Mouse (Mus musculus) right cerebral cortex, postnatal 4 days (tissue): ENCODE data around the gene Mrps35.

Source experiments
- DNase-seq: peaks from one replicate; pipeline ENCODE4 v3.0.0-alpha.2; 2022

The Mrps35 gene

DNA sequence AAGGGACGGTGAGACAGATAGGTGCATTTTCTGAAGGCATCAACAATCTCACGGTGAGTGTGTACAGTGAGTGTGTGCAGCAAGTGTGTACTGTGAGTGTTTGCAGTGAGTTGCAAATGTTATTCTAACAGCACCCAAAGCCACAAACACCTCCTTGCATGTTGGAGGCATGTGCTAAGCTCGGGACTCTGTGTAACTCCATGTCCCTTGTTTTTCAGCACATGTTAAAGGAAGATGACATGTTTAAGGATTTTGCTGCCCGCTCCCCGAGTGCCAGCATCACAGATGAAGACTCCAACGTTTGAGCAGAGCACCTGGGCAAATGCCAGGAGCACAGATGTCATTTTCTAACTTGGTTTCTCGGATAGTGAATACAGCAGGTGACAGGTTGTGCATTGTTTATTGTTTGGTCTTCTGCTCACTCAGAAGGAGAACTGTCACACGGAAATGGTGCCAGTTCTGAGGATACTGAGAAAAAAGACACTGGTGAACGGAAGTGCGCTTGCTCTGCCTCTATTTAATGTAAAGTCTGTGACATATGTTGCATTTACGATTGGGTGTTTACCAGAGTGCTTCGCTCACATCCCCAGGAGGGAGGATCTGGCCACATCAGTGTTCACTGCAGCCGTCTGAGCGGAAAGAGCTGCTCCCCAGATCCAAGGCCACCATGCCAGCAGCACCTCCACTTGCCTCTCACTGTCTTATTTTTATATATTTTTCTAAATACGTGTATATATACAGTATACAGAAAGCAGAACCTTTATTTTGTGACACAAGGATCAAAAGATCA lies 12.3 kb upstream of the Mrps35 start:
- DNase-seq: no peak

DNA sequence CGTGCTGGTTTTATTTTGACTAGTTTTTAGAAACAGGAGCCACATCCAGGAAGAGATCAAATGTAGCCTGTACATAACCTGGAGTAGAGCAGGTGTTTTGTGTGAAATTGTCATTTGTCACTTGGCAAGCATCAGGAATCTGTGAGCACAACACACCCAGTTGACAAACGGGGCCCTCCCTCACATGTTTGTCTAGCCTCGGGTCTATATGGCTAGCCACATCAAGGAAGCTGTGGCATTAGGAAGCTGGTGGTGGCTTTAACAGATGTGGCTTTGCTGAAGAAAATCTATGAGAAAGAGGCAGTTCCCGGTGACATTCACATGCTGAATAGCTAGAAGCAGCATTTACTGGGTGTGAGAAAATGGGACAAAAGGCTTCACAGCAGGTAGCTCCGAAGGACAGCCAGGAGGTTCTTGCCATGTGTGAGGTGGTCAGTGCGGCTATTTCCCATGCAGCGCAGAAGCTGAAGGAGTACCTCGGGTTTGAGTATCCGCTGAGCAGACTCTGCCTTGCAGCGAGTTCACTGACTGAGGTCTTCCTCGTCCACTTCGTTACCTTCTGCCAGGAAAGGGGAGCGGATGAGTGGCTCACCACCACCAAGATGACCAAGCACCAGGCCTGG lies 10.2 kb upstream of the Mrps35 start, which contains the start of gene Rep15:
Rep15 (plus strand) TSS at position 282 of the 623 bp plus-strand sequence.
- DNase-seq: no peak

DNA sequence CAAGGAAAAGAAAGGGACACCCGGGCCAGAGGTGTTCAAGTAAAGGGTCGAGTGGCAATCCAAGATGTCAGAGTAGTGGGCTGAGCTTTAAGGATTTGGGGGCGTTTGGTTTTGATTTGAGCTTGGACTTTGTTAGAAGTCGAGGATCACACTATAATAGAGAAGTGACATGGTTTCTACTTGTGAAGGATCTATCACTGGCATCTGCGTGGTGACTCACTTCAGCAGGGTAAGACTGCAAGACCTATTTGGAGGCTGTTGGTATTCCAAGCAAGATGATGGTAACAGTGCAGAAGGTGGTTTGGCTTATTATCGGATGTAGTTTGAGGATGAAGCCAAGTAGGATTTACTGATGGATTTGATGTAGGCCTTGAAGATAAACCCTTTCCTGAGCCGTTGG lies 1.1 kb downstream of the Mrps35 start:
- DNase-seq: no peak

DNA sequence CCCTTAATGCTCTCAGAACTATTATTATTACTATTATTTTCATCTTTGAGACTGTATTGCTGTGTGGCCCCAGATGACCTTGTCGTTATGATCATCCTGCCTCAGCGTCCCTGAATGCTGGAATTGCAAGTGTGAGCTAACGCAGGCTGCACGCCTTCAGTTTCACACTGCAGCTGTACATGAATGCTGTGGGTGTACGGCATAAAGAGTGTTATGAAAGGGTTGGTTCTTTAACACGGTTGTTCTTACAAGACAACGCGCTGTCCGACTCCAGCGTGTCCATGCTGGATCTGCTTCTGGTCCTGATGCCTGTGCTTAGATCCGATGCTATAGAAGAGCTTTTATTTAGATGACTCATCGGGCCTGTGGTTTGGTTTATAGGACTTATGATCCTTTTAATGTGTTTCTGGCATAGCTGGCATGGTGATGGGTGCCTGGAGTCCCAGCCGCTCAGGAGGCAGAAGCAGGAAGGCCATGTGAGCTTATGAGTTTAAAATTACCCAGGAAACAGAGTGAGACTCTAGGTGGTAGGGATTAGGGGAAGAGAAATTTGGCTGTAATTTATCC lies 6.8 kb downstream of the Mrps35 start:
- no peak for DNase-seq

DNA sequence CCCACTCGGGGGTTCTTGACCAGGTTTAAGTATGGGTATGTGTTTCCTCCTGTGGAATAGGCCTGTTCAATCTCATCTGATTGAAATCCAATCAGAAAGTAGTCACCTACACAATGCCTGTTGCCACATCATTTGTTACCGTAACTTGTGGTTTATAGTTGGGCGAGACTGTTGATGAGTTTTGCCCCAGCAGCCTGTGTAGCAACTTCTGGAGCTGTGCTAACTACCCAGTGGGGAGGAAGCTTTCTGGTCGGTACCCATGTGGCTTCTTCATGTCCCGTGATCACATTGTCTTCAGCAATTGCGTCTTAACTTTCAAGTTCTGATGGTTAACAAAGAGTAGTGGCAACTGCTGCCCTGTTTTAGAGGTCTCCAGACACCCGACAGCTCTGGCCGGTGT lies 9.1 kb downstream of the Mrps35 start:
- DNase-seq: no peak

DNA sequence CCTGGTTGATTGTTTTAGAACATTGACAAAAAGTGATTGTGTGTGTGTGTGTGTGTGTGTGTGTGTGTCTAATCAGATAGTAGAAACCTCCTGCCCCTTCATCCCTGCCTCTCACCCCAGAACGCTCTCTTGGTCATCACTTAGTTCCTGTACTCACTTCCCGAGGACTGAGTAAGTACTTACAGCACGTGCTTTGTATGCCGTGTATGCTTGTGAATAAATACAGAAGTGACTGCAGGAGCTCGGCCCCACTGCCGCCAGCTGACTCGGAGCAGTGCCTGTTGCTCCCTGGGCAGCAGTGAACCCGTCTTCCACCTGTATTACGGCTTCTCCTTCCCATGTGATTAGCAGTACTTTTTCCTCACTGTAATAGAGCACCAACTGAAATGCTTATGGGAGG lies 9.9 kb downstream of the Mrps35 start:
- DNase-seq: no peak

DNA sequence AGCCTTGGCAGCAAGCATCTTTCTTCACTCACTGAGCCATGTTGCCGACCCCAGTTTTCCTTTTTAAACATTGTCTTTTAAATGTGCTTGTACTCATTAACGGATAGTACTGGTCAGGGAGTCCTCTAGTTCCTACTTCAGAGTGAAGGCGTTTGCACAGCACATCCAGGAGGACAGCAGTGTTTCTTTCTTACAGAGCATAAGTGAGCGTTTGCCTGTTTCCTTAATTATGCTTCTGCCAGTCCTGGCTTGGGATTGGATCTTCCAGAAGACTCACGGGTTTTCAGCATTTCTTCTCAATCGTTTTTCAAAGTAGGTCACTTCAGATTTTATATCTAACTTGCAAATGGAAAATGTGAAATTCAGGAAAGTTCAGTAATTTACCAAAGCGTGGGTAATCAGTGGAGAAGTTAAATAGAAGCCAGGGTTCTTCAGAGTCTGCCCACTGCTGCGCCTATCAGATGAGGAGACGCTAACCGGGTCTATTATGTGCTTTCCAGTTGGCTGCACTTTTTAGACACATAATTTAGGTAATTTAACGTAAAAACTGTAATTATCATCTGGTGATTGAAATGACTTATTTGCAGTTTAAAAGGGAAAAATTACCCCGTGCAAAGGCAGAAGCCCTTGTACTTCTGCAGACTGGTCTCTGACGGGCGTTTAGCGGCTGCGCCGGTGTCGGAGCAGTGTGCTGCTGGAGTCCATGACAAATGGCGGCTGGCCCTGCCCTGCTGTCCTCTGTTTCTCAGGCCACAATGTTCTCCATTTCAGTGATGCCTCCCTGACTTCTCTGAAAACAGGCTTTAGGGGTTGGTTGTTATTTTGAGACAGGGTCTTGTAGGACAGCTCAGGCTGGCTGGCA lies 11.5 kb downstream of the Mrps35 start:
- no peak for DNase-seq

DNA sequence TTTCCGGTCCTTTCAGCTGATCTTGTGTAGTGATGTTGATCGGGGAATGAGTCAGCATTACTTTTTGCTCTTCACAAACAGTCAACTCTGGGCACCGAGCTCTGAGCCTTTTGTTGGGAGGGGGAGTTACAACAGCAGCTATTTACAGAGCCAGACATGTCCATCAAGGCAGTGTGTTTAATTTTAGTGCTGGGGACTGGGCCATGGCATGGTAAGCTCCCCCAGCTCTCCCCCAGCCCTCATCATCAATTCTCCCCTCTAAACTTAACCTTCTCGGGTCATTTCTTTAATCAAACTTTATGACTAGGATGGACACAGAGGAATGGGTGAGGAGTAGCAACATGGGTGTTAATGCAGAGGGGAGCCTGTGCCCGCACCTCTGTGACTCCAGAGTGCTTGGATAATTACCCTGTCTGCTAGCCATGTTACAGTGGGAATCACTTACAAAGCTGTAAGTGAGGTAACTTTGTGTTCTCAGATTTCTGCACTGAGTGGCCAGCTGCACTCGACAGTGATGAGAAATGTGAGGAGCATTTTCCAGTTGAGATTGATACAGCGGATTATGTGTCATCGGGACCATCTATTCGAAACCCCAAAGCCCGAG lies 12.9 kb downstream of the Mrps35 start:
- DNase-seq: no peak

DNA sequence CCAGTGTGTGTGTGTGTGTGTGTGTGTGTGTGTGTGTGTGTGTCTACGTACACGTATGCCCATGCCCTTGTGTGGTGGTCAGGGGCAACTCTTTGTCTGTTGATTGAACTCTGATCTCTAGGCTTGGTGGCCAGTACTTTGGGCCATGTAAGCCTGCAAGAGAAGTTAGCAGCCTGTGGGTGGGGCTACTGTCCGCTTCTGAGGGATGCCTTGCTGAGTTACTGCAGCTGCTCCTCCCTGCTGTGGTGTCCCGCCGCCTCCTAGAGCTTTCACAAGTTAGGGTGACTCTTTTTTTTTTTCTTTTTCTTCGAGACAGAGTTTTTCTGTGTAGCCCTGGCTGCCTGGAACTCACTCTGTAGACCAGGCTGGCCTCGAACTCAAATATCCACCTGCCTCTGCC lies 16.8 kb downstream of the Mrps35 start:
- DNase-seq: no peak

DNA sequence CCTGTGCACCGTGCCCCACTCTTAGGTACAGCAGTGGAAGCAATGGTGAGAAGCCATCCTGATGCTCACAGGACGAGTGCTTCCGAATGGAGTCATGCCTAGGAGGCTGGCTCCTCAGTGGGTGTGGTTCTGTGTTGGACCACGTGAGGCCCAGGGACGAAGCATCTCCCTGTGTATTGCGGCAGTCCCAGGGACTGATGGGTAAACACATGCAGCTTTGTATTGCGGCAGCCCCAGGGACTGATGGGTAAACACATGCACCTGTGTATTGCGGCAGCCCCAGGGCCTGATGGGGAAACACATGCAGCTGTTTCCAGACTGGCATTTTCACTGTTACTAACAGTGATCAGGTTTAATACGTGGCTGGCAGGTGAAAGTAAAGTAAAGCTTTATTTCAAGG lies 19.1 kb downstream of the Mrps35 start:
- no peak for DNase-seq

DNA sequence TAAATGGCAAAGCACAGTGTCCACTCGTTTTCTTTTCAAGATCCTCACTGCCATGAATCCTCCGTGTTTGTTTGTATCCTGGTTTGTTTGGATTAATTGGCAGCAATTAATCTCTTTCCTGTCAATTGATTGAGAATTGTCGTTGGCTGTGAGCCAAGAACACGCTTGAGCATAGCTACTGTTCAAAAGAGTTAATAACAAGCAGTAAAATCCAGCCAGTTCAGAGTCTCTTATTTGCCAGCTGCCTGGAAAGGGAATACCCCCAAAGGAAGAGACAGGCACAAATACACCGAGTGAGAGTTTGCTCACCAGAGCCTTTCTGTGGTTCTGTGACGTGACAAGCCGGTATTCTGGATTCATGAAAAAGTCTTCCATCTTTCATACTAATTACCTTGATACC lies 19.5 kb downstream of the Mrps35 start:
- no peak for DNase-seq

DNA sequence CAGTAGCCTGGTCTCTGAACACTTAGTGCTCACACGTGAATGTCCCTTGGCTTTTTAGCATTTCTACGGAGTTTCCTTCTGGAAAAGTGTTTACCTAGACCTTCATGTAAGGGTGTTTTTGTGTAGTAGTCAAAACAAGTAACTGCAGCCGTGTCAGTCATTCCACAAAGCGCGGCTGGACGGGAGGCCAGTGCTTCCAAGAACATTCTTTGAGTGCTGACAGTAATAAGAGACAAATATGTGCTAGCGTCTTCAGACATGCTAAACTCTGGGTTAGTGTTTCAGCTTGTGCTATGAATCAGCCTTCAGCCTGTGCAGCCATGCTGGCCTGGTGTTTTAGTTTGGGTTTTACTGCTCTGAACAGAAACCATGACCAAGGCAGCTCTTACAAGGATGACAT lies 20.1 kb downstream of the Mrps35 start:
- no peak for DNase-seq

DNA sequence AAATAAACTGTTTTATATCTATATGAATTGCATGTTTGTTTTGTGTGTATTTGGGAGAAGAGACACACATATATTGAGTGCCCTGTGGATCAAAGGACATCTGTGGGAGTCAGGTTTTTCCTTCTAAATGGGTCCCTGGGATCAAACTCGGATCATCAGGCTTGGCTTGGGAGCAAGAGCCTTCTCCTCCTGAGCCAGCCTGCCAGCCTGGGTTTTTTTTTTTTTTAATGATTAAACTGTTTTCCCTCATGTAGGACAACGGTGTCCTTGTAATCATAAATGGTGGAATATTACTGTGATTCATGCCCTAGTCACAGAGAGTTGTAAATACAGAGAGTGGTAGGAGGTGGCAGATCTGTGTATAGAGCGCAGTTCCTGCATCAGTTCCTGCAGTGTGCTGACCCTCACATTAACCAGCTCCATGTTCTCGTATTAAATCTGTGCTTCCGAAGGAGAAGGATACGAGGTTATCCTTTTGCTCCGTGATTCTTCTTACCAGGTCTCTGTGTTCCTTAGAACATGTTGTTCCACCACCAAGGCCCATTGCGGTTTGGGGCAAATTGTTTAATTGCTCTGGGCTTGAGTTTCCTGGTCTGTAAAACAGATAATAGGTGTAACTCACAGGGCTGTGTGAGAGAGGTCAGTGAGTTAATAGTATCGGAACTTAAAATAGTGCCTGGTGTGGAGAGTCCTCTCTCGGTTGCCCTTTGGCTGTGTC lies 21.8 kb downstream of the Mrps35 start:
- DNase-seq: no peak

DNA sequence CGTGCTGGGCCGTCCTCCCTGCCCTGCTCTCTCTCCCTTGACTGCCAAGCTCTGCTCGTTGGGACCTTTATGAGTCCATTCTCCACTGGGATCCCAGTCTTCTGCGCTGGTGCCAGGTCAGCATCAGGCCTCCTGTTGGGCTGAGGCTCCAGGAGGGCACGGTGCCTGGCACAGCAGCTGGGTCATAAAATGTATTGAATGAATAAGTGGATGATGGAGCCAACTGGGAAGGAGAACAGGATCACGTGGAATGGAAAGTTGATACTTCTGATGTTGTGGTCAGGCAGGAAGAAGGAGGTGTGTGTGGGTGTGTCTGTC lies 22.3 kb downstream of the Mrps35 start:
- no peak for DNase-seq

DNA sequence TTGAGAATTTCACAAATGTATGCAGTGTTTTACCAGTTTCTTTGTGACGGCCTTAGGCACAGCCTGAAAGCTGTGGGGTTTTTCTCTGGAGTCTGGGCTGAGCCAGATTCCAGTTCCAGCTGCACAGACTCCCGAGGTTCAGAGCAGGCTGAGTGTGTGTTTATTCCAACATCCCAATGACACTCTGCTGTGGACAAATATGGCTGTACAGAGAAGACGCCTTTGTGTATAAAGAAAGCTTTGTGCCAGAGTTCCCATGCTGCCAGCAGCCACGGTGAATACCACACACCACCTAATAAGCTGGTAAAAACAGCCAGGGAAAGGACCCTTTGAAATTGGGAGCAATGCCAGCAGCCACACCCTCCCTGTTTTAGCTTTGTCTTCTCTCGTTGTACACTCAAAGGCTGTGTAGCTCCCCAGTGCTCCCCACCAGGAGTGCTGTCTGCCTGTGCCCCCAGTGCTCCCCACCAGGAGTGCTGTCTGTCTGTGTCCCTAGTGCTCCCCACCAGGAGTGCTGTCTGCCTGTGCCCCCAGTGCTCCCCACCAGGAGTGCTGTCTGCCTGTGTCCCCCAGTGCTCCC lies 33.3 kb downstream of the Mrps35 start:
- no peak for DNase-seq

DNA sequence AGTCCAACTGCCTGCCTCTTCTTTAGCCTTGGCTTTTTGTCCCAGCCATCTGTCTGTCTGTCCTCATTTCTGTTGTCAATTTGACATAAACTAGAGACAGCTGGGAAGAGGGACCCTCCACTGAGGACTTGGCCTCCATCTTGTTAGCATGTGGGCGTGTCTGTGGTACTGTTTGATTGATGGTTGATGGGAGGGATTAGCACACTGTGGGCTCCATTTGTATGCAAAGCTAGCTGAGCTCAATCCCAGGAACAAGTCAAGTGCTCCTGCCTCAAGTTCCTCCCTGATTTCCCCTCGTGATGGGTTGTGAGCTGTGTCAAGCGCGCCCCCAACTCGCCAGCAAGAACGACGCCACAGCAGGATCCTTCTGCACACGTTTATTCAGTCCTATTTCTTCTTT lies 34.3 kb downstream of the Mrps35 start:
- no peak for DNase-seq

DNA sequence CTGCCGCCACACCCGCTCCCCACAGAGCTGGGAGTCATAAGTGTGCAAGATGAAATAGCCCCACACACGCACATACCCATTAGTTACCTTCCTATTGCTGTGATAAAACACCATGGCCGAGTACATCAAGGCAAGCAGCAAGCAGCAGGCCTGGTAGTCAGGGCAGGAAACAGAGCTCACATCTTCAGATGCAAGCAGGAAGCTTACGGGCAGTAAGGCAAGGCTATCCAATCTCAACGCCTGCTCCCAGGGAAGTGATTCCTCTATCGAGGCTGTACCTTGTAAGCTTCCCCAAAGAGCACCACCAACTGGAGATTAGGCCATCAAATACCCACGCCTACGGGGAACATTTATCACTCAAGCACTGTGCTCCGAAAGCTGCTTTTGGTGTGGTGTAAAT lies 37.4 kb downstream of the Mrps35 start:
- DNase-seq: no peak

DNA sequence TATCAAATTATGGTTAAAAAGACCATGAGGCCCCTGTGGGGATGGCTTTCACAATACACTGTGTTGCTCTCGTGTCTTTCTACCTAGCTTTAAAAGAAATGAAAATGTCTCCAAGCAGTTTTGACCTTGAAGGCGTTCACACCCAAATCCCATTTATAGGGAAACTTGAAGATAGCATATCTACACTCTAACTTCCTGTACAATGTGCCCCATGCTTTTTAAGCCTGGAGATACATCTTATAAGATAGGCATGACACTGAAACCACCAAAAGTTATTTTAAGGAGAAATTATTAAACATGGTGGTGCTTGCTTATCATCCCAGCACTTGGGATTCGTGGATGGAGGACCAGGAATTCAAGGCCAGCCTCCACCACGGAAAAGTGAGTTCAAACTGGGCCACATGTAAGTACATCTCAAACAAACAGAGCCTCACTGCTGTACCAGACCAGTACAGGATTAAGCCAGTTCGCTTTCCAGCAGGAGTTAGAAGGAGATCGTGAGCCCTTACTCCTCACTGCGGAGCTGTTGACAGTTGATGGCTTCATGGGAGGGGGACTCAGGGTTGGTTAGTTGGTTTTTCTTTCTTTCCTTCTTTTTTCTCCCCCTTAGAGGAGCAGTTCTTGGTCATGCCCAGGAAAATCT lies 43.0 kb downstream of the Mrps35 start:
- DNase-seq: no peak

DNA sequence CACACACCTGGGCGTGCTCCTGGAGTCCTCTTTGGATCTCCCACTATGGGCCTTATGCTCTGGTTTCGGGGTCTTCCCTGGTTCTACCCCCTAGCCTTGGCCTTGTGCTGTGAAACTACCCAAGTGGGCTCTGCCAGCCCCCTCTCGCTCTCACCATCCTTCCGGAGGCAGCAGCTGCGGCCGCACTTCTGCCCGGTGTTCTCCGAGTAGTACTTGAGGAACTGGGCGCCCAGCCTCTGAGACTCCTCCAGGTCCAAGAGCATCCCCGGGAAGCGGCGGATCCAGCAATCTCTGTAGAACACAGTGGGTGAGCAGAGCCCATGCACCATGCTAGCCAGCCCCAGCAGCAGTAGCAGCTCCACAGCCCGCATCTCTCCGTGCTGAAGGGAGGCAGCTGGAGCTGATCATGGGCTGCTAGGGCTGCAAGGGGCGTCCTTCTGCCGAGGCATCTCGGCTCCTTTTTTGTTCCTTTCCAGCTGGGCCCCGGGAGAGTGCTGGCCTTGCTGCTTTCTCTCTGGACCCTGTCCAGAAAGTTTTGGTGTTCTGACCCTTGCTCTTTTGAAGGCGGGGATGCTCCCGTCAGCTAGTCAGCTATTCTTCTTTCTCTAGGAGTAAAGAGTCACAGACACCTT lies 44.1 kb downstream of the Mrps35 start, which contains the start of gene Mansc4:
Mansc4 (minus strand) TSS at position 439 of the 632 bp plus-strand sequence.
- DNase-seq: peak; percentile 21

DNA sequence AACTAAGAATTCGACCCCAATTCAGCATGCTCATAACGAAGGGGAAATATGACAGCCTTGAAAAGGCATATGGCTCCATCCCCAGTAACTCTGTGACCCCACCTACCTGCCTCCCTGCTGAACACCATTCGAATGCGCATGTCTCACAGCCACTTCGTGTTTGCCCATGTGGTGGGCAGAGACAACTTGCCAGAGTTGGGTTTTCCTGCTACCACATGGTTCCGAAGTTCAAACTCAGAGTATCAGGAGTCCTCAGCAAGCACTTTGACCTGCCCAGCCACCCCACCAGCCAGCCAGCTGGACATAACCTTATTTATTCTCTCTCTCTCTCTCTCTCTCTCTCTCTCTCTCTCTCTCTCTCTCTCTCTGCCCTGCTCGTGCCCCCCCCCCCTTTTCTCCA lies 45.2 kb downstream of the Mrps35 start:
- no peak for DNase-seq

DNA sequence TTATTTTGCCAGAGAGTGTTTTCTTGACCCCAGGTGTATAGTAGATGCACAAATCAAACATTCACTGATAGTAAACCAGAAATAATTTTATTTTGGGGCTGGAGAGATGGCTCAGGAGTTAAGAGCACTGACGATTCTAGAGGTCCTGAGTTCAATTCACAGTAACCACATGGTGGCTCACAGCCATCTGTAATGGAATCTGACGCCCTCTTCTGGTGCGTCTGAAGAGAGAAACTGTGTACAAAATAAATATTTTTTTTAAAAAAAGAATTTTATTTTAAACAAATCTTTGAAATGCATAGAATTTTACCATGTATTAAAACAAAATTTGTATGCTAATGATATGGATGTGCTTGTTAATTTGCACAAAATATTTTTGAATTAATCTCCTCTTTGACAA lies 46.0 kb downstream of the Mrps35 start:
- no peak for DNase-seq
